Mouse (Mus musculus): ENCODE data around the gene Usp38.

DNA sequence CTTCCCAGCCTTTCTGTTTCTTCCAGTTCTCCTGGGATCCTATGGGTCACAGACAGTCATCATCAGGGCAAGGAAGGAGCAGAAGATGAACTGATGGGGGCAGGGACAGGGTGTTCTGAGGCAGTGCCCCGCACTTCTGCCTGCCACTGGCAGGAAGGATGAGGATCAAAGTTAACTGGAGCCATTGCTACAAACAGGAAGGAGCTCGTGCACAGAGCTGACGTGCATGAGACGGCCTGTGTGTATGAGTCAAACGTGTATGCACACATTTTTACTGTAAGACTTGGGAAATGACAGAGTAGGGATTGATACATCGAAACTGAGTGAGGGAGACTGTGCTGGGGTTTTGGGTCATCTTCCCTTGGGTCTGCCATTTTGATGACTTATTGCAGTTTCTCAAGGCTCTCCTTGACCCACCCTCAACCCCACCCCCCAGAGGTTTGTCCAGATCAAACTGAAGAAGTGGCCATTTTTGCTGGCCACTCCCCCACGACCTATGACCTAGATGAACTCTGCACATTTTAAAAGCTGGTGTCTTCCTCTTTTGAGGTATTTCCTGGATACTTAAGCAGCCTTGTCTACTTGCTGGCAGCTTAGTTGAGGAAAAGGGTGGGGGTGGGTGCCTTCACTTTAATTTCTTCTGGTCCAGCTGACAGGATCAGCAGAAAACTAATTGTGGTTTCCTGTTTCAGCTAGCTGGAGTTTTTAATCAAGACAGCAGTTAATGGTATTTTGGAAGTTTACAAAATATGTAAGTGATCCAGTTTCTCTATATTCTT is 66.1 kb downstream of the Usp38 start:
- TF ChIP-seq POLR2A (IDR thresholded peaks at IDR 0.05; ENCODE audit: extremely low read depth, insufficient read depth, low read length), result no peak
- TF ChIP-seq CTCF (IDR thresholded peaks at IDR 0.05; ENCODE audit: extremely low read depth, insufficient read depth, low read length), result no peak

Measured in cortical plate, adult 2 months (tissue).